Mouse (Mus musculus): ENCODE measurements around the gene Med28.

Gene Med28

DNA sequence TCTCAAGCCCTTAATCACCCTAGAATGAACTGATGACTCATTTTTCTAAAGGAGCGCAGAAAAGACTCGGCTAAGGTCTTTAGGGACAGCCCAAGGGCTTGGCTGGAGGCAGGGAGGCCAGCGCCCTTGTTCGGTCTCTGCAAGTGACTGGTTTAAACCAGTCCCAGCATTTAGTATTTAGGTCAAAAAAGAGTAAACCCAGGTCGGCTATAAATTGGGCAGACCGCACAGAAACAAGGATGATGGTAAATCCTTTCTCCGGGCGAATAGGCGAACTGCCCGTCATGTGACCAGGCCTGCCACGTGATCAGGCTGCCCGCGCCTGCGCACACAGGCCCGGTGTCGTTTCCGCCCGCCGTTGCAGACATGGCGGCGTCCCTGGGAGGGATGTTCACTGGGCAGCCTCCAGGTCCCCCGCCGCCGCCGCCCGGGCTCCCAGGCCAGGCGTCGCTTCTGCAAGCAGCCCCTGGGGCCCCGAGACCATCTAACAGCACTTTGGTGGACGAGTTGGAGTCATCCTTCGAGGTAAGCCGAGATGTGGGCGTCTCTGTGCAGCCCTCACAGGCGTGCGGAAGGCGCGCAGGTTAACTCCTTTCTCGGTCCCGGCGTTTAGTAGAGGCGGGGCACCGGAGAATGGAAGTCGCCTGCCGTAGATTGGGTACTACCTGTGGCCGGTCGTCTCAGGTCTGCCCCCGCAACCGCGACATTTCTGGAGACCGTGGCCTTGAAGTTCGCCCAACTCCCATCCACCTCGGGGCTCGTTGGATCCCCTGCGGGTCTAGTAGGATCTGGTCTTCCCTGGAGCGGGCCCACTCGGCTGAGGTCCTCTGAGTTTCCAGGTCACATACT lies at the start of gene Med28:
Gene Med28, plus strand, starts transcription at position 270 of the 849 bp plus-strand sequence.
- peak; percentile 92 for DNase-seq (ENCODE audit: extremely low spot score)

- DNase-seq (ENCODE audit: extremely low spot score): no peak
Observed at GRCm38 (mm10) chr5:45472880-45473450, 47.1 kb upstream of the Med28 start.

GRCm38 (mm10) chr5:45473521-45473920 lies 46.5 kb upstream of the Med28 start:
- DNase-seq (ENCODE audit: extremely low spot score): no peak

DNA sequence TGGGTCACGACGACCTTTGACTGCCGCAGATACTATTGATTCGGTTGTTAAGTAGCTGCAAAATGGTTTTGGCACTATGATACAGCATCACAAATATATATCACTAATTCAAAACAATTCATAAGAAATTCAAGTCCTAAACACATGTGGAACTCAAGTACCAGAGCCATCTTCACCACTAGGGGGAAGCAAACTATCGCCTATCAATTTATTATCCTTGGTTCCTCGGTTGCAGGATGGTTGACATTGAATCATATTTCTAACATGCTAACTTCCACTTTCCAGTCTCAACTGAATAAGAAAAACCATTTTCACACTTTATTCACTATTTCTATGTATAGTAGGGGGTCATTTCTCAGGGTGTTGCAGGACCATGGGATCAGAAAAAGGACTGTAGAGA lies 45.8 kb upstream of the Med28 start:
- DNase-seq (ENCODE audit: extremely low spot score): peak; percentile 60

- no peak for DNase-seq (ENCODE audit: extremely low spot score)
Observed at GRCm38 (mm10) chr5:45474758-45475157, 45.3 kb upstream of the Med28 start.

GRCm38 (mm10) chr5:45475771-45476170 lies 44.3 kb upstream of the Med28 start:
- no peak for DNase-seq (ENCODE audit: extremely low spot score)

DNA sequence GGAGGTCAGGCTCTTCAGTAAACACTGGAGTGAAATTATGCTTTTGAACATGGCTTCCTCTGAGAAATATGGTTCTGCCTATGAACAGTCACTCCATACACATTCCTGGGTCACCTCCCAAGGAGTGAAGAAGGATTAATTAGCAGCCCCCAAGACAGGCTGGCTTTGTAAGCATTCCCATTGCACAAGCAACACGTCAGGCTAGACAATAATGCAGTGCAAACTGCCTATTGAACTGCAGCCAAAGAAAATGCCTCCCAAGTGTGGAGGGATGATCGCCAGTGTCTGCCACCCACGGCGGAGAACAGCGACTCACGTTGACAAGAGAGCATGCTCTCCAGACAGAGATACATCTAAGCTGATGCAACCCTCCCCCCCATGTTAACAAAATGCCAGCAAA lies 43.7 kb upstream of the Med28 start:
- DNase-seq (ENCODE audit: extremely low spot score): no peak

GRCm38 (mm10) chr5:45477601-45478000 lies 42.4 kb upstream of the Med28 start:
- DNase-seq (ENCODE audit: extremely low spot score): no peak

- DNase-seq (ENCODE audit: extremely low spot score): no peak
Observed at GRCm38 (mm10) chr5:45480066-45480465, 40.0 kb upstream of the Med28 start.

DNA sequence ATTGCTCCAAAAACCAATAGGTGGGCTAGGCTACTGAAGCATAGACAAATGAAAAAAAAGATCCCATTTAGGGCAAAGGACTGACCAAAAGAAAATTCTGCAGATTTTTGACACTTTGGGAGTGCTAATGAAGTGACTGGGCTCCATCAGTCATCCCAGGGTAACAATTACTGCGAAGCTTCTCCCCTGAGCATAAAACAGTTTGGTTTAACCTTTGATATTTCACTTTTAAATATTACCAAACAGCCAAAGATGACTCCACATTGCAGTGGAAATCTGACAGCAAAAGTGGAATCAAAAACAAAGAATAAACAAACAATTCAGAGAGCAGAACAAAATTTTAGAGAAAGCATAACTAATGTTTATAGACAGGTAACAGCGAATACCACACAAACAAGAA lies 38.9 kb upstream of the Med28 start:
- DNase-seq (ENCODE audit: extremely low spot score): no peak

GRCm38 (mm10) chr5:45482607-45483006 lies 37.4 kb upstream of the Med28 start:
- DNase-seq (ENCODE audit: extremely low spot score): no peak

DNA sequence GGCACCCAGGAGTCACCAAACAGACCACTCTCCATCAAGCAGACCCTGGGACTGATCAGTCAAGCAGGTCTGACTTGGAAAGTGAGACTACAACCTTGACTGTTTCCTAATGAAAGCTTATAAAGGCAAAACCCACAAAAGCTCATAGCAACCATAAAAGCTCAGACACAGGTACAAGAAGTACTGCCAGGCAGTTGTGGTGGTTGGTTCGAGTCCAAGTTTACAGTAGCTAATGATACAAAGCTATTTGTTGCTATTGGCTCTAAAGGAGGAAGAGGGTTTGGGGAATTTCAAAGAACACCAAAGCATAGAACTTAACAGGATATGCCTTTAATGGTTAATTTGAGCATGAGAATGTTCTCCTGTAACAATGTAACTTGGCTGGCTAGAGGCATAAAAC lies 36.4 kb upstream of the Med28 start:
- DNase-seq (ENCODE audit: extremely low spot score): no peak

DNA sequence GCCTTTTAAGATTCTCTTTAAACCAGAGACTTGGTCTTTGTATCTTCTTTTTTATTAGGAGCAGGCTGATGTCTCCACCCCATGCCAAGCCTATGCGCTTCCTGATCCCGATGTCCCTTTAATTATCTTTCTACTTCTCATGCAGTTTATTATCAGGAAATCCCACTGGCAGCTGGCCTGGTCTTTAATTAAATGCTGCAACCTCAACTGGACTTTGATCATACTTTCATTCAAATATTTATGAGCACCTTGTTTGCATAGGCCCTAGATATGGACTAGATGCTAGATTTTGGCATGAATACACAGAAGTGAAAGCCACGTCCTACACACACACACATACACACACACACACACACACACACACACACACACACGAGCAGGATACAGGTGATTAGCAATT lies 28.3 kb upstream of the Med28 start:
- no peak for DNase-seq (ENCODE audit: extremely low spot score)

DNA sequence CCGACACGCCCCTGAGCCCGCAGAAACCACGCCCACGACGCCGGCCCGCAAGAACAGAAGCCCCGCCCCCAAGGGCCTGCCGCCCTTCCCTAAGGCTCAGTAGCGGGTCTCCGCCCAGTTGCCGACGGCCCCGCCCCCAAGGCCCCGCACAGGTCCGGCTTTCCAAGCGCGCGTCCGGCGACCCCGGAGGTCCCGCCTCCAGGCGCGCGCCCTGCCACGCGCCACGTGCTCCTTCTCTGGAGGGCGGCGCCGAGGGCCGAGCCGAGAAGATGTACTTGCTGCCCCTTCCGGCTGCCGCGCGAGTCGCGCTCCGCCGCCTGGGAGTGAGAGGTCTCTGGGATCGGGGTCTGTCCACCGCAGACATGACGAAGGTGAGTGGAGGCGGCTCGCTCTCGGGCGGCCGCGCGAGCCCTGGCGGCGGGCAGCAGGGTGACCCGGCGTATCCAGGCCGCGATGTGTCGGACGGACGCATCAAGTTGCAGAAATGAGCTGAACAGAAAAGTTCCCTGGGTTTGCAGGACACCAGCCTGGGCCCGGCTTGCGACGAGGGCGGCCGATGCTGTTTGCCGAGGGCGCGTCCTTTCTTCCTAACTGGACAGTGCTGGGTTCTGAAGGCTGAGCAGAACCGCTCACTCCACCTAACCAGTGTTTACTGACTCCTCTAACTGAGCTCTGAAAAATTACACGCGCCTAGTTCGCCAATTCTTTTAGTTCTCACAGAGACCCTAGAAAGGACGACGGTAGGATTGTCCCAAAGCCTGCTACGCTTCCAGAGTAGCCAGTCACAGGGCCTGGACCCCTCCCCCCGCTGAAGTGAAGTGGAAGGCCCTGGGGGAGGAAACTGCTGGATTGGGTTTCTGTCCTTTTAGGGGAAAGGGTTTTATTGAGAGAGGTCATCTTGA lies 26.6 kb upstream of the Med28 start, which contains the start of gene Lap3:
Gene Lap3, plus strand, starts transcription at position 184 of the 902 bp plus-strand sequence.
- peak; percentile 99 for DNase-seq (ENCODE audit: extremely low spot score)

DNA sequence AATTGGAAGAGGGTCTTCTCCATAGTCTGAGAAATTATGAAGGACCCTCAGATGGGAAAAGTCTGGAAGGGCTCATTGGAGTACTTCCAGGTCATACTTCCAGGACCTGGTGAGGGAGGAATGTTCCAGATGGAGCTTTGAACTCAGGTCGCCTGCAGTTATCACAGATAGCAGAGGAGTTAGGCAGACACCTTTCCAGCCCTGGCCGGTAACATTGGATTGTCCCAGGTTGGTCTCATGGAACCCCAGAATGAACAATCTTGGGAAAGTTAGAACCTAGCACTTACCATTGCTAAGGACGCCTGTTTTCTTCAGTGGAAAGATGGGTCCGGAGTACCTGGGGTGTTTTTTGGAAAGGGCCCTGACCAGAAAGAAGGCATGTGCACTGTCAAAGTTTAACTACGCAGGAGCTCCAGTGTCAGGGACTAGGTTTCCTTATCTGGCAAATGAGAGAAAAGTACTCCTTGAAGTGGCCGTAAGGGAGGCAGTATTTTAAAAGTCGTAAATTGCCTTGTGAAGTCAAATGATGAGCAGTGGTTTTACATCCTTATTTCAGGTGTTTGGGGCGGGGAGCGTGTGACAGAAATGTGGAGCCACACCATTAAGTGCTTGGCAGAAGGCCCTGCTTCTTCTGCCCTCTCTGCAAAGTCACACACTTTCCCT lies 25.8 kb upstream of the Med28 start:
- no peak for DNase-seq (ENCODE audit: extremely low spot score)

DNA sequence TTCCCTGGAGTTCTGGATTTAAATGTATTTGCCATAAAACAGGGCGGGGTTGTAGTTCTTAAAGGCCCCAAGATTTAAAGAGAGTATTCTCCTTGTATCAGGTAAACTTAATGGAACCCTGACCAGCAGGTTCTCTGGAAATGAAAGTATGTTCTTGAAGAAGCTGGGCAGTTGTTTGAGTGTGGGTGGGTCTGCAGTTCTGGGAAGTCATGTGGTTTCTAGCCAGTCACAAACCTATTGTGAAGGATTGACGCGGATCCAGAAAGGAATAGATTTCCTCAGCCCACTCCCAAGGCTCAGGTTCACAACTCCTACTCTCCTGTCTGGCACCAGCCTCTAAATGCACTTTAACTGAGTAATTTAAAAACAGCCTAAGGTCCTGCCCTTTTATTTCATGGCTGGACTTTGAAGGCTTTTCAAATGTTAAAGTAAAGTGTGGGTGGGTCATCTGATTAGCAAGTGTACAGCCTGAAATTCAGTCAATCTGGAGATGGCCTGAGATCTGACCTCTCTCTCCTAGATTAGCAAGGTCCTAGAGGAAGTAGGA lies 24.5 kb upstream of the Med28 start:
- no peak for DNase-seq (ENCODE audit: extremely low spot score)

DNA sequence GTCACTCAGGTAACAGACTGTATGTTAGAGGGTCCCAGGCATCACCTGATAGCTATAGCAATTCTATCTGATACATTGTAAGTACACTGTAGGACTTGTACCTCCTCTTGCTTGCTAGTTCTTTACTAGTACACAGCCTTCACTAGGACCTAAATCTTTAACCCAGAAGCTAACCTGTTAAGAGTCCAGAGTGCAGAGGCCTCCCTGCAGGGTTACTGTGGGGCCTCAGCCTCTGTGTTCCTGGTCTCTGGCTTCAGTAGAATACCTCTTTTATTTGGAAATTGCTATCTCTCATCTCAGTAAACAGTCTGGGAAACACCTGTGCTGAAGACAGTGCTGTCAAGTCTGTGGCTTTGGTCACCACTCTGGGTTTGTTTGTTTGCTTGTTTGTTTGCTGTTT lies 24.0 kb upstream of the Med28 start:
- DNase-seq (ENCODE audit: extremely low spot score): no peak

GRCm38 (mm10) chr5:45496479-45496878 lies 23.6 kb upstream of the Med28 start:
- DNase-seq (ENCODE audit: extremely low spot score): no peak

DNA sequence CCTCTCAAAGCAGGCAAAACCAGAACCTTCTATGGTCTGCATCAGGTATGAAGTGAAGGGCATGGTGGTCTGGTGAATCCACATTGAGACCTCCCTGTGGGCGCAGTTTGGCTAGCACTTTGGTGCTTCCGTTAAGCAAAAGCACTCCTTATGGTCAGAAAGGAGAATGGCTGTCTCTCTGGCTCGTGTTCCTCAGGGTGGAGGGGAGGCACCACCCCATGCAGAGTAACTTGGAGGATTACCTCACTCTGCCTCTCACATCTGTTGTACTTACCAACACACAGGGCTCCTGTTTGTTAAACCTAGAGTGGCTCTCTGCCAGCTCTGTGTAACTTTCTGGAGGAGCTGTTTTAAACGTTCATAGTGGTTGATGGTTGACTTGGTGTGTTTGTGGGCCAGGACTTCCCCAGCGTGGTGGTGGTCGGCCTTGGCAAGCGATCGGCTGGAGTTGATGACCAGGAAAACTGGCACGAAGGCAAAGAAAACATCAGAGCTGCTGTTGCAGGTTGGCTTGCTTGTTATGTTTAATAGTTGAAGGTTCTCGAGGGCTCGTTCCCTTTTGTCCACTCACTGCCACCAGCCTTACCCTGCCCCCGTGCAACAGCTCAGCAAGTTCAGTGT lies 23.0 kb upstream of the Med28 start:
- DNase-seq (ENCODE audit: extremely low spot score): no peak

- no peak for DNase-seq (ENCODE audit: extremely low spot score)
Observed at GRCm38 (mm10) chr5:45497564-45497963, 22.5 kb upstream of the Med28 start.

DNA sequence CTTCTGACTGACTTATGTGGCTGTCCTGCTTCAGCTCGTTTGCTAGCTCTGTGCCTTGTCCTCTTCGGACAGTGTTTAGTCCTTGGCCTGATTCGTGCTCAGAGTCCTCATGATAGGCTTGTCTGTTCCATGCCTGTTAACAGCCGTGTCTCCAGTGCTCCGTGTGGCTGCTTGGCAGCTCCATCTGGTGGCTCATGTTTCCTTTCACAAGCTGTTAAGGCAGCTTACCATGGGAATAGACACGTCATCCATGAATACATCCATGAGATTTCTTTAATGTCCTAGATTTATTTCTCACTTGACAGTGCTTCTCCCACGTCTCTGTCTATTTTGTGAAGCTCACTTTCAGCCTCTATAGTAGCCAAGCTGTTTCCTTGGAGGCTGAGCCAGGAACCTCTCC lies 10.0 kb upstream of the Med28 start:
- DNase-seq (ENCODE audit: extremely low spot score): no peak

Data from embryo, embryonic 9.5 days (tissue).